Mouse (Mus musculus): ENCODE measurements around the gene Nmnat2. TPM values are rescaled to one million over a fixed set of nuclear protein-coding genes. Genes with fewer than 3 reads are reported as not detected.
"Not testable (repeated sequence)": the region's sequence is repeated elsewhere in the genome, so short reads cannot be mapped to it uniquely, and the experiment has no call there.

Nmnat2 gene
- polyA plus RNA-seq, 1 experiment from 2014 or later: 1.3 TPM

DNA sequence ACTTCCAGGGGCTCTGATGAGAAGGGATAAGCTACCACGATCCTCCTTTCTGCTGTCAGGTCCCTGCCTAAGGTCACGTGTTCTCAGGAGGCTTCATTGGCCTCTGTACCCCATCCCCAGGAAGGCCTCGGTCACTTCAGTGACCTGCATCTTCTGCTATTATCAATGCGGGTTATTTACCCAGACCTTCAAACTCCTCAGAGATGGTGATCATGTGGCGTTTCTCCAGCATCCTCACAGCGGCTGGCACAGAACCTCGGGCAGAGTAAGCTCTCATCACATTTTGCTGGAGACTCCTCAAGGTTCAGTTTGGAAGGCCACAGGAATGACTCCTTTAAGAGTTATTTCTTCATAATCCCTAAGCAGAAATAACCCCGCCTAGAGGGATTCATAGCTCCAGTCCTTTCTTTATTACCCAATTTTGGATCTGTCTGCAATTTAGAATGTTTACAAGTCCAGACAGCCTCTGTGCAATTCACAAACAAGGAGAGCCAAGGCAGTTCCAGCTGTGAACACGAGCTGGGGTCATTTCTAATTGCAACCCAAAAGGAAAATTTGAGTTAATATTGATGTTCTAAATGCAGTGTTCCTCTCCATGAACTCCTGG, 110.1 kb downstream of the Nmnat2 start:
- 70% methylated on average over 9 of the region's 9 CpGs for WGBS
- no peak overlapping the region for H3K9ac ChIP-seq
- no peak for ATAC-seq (ENCODE audit: insufficient number of reproducible peaks, insufficient read depth, low FRiP score, low TSS enrichment, low read depth)
- H3K4me1 ChIP-seq: peaks cover 9% of the 10 kb centered on the region
- no peaks in the 10 kb centered on the region for H3K36me3 ChIP-seq
- H3K27me3 ChIP-seq: no peaks in the 10 kb centered on the region
- no peak overlapping the region for H3K4me3 ChIP-seq
- no peaks in the 10 kb centered on the region for H3K9me3 ChIP-seq
- no peak overlapping the region for H3K4me2 ChIP-seq
- H3K27ac ChIP-seq: no peak overlapping the region

DNA sequence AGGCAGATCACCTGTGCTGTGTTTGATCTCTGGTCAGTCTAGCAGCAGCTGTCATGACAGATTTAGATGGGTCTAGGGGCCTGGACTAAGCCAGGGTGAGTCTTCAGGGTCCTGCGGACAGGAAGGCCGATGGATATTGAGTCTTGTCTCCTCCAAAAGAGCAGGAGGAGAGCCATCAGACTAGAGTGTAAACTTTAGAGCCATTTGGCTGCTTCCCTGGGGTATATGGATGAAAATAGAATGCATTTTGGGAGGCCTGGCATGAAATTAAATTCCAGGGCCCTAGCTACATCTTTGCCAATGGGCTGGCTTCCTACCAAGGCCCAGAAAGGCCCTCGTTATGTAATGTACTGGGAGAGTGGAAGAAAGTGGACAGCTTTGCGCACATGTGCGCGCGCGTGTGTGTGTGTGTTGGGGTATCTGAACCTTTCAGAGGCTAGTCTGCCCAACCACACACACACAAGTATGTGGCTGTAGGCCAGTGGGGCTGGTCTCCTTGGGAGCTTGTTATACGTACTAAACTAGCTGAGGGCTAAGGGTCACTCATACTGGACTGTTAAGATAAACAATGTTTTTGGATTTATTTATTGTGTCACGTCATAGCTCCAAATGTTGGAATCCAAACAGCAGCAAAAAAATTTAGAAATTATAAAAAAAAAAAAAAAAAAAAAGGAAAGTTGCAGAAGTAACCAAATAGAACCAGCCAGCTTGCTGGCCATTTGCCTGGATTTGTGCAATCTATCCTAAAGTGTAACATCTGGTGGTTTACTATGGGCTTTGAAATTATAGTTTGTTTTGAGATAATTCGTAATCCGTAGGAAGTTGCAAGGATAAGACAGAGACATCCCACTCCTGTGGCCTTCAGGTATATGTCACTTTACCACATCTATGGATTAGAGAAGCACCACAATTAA, 110.9 kb downstream of the Nmnat2 start:
- H3K4me1 ChIP-seq: peaks cover 9% of the 10 kb centered on the region
- WGBS: 83% methylated on average over 12 of the region's 12 CpGs
- H3K36me3 ChIP-seq: no peaks in the 10 kb centered on the region
- no peaks in the 10 kb centered on the region for H3K9me3 ChIP-seq
- H3K4me2 ChIP-seq: no peak overlapping the region
- H3K27ac ChIP-seq: no peak overlapping the region
- H3K9ac ChIP-seq: no peak overlapping the region
- H3K4me3 ChIP-seq: no peak overlapping the region
- H3K27me3 ChIP-seq: 0 out of 2 replicates have a peak, but pooled peaks cover 1% of the 10 kb centered on the region
- no peak for ATAC-seq (ENCODE audit: insufficient number of reproducible peaks, insufficient read depth, low FRiP score, low TSS enrichment, low read depth)

- Histone ChIP-seq H3K27me3 (peaks cover 8% of the 10 kb centered on the region; the same call in 1 of the 2 replicates), H3K36me3 (no peaks in the 10 kb centered on the region), H3K4me2 (no peak overlapping the region), H3K27ac (no peak overlapping the region), H3K4me1 (peaks cover 9% of the 10 kb centered on the region), H3K9me3 (no peaks in the 10 kb centered on the region), H3K9ac (no peak overlapping the region), H3K4me3 (no peak overlapping the region)
- 69% methylated on average over 4 of the region's 4 CpGs for WGBS
- no peak for ATAC-seq (ENCODE audit: insufficient number of reproducible peaks, insufficient read depth, low FRiP score, low TSS enrichment, low read depth)
Measured at GRCm38 (mm10) chr1:153066387-153066781, 111.6 kb downstream of the Nmnat2 start.

- peak overlapping the region; percentile 52 for H3K4me2 ChIP-seq
- H3K4me1 ChIP-seq: peaks cover 13% of the 10 kb centered on the region
- 0 out of 2 replicates have a peak, but pooled peaks have one; percentile 35 for ATAC-seq (ENCODE audit: insufficient number of reproducible peaks, insufficient read depth, low FRiP score, low TSS enrichment, low read depth)
- 0 out of 2 replicates have a peak overlapping the region, but pooled peaks have one; percentile 6 for H3K4me3 ChIP-seq
- H3K9ac ChIP-seq: no peak overlapping the region
- no peaks in the 10 kb centered on the region for H3K36me3 ChIP-seq
- H3K27ac ChIP-seq: no peak overlapping the region
- H3K27me3 ChIP-seq: peaks cover 45% of the 10 kb centered on the region
- H3K9me3 ChIP-seq: no peaks in the 10 kb centered on the region
- WGBS: 24% methylated on average over 16 of the region's 16 CpGs
Measured at GRCm38 (mm10) chr1:153071563-153071962, 116.8 kb downstream of the Nmnat2 start.

GRCm38 (mm10) chr1:153071995-153072394, 117.2 kb downstream of the Nmnat2 start:
- Histone ChIP-seq H3K4me3 (0 out of 2 replicates have a peak overlapping the region, but pooled peaks have one; percentile 6), H3K27me3 (peaks cover 49% of the 10 kb centered on the region), H3K4me2 (peak overlapping the region; percentile 52), H3K4me1 (peaks cover 13% of the 10 kb centered on the region), H3K9me3 (no peaks in the 10 kb centered on the region), H3K9ac (no peak overlapping the region), H3K36me3 (no peaks in the 10 kb centered on the region), H3K27ac (no peak overlapping the region)
- no peak for ATAC-seq (ENCODE audit: insufficient number of reproducible peaks, insufficient read depth, low FRiP score, low TSS enrichment, low read depth)
- WGBS: 35% methylated on average over 12 of the region's 12 CpGs

GRCm38 (mm10) chr1:153072711-153073110, 117.9 kb downstream of the Nmnat2 start:
- Histone ChIP-seq H3K4me1 (peaks cover 13% of the 10 kb centered on the region), H3K36me3 (no peaks in the 10 kb centered on the region), H3K27me3 (peaks cover 49% of the 10 kb centered on the region), H3K27ac (no peak overlapping the region), H3K9me3 (no peaks in the 10 kb centered on the region), H3K4me2 (0 out of 2 replicates have a peak overlapping the region, but pooled peaks have one; percentile 5), H3K9ac (no peak overlapping the region), H3K4me3 (no peak overlapping the region)
- no peak for ATAC-seq (ENCODE audit: insufficient number of reproducible peaks, insufficient read depth, low FRiP score, low TSS enrichment, low read depth)
- WGBS: 32% methylated on average over 10 of the region's 10 CpGs

GRCm38 (mm10) chr1:153073441-153073840, 118.6 kb downstream of the Nmnat2 start:
- peaks cover 13% of the 10 kb centered on the region for H3K4me1 ChIP-seq
- H3K27ac ChIP-seq: no peak overlapping the region
- WGBS: 7% methylated on average over 9 of the region's 9 CpGs
- ATAC-seq (ENCODE audit: insufficient number of reproducible peaks, insufficient read depth, low FRiP score, low TSS enrichment, low read depth): no peak
- peaks cover 49% of the 10 kb centered on the region for H3K27me3 ChIP-seq
- no peak overlapping the region for H3K9ac ChIP-seq
- no peak overlapping the region for H3K4me3 ChIP-seq
- H3K36me3 ChIP-seq: no peaks in the 10 kb centered on the region
- no peaks in the 10 kb centered on the region for H3K9me3 ChIP-seq
- no peak overlapping the region for H3K4me2 ChIP-seq

DNA sequence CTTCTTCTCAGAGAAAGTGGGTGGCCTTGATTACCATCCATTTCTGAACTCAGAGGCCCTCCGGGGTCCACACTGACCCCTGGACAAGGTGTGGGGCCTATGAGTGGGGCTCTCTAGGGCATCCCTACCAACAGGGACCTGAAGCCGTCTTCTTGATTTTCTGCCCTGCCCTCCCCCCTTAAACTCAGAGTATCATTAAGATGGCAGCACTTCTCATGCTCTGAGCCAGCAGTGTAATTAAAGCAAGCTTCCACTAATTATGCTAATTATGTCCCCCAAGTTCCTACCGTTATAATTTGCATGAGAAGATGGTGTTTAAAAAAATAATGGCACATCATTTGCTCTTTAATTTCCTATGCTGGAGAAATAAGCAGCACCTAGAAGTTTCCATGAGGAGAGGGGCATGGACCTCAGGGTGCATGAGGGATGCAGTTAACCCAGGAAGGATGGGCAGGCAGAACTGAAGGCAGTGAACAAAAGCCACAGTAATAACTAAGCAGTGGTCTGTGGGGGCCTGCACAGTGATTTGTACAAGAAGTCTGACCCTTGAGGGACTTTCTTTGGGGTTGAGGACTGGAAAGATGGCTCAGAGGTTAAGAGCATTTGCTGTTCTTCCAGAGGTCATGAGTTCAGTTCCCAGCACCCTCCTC, 120.4 kb downstream of the Nmnat2 start:
- H3K4me2 ChIP-seq: no peak overlapping the region
- peaks cover 49% of the 10 kb centered on the region for H3K27me3 ChIP-seq
- H3K4me3 ChIP-seq: no peak overlapping the region
- H3K36me3 ChIP-seq: no peaks in the 10 kb centered on the region
- no peaks in the 10 kb centered on the region for H3K9me3 ChIP-seq
- H3K27ac ChIP-seq: no peak overlapping the region
- WGBS: 70% methylated on average over 3 of the region's 3 CpGs
- no peak overlapping the region for H3K9ac ChIP-seq
- peaks cover 13% of the 10 kb centered on the region for H3K4me1 ChIP-seq
- ATAC-seq (ENCODE audit: insufficient number of reproducible peaks, insufficient read depth, low FRiP score, low TSS enrichment, low read depth): no peak

GRCm38 (mm10) chr1:153075955-153076354, 121.2 kb downstream of the Nmnat2 start:
- Histone ChIP-seq H3K4me3 (no peak overlapping the region), H3K9ac (no peak overlapping the region), H3K27me3 (peaks cover 45% of the 10 kb centered on the region), H3K4me1 (peaks cover 13% of the 10 kb centered on the region), H3K36me3 (no peaks in the 10 kb centered on the region), H3K9me3 (no peaks in the 10 kb centered on the region), H3K4me2 (no peak overlapping the region), H3K27ac (no peak overlapping the region)
- no peak for ATAC-seq (ENCODE audit: insufficient number of reproducible peaks, insufficient read depth, low FRiP score, low TSS enrichment, low read depth)
- 40% methylated on average over 6 of the region's 6 CpGs for WGBS

DNA sequence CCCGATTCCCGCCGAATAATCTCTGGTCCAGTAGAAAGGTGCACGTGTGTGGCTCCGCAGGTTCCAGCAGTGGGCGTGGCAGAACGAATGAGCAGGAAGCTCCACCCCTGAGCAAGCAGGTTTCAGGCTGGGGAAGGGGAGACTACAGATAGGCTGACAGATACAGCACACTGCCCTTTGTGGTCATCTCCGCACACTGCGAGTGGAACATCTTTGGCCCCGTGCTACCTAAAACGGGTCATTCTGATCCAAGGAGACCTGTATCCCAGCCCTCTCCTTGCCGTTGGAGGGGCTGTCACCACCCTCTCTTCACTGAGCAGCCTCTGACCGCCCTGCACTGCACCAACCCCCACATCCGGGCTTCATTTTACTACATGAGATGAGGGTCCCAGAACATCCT, 128.4 kb downstream of the Nmnat2 start:
- not testable (repeated sequence) for H3K4me1 ChIP-seq; H3K27me3 ChIP-seq; H3K9me3 ChIP-seq; H3K4me2 ChIP-seq; H3K9ac ChIP-seq; H3K36me3 ChIP-seq; ATAC-seq (ENCODE audit: insufficient number of reproducible peaks, insufficient read depth, low FRiP score, low TSS enrichment, low read depth); H3K4me3 ChIP-seq; H3K27ac ChIP-seq
- WGBS: 91% methylated on average over 10 of the region's 14 CpGs

GRCm38 (mm10) chr1:153084191-153084590, 129.4 kb downstream of the Nmnat2 start:
- no peak overlapping the region for H3K9ac ChIP-seq
- no peak overlapping the region for H3K4me3 ChIP-seq
- H3K4me1 ChIP-seq: no peaks in the 10 kb centered on the region
- no peak overlapping the region for H3K27ac ChIP-seq
- no peak for ATAC-seq (ENCODE audit: insufficient number of reproducible peaks, insufficient read depth, low FRiP score, low TSS enrichment, low read depth)
- no peaks in the 10 kb centered on the region for H3K27me3 ChIP-seq
- no peaks in the 10 kb centered on the region for H3K36me3 ChIP-seq
- WGBS: 73% methylated on average over 6 of the region's 6 CpGs
- peaks cover 2% of the 10 kb centered on the region; the same call in 1 of the 2 replicates for H3K9me3 ChIP-seq
- H3K4me2 ChIP-seq: no peak overlapping the region
